Mouse (Mus musculus): ENCODE results near the gene S100a1. TPM values are rescaled to one million over a fixed set of nuclear protein-coding genes. Genes with fewer than 3 reads are reported as not detected.

Gene S100a1
- polyA plus RNA-seq, 1 experiment = 771 TPM

DNA sequence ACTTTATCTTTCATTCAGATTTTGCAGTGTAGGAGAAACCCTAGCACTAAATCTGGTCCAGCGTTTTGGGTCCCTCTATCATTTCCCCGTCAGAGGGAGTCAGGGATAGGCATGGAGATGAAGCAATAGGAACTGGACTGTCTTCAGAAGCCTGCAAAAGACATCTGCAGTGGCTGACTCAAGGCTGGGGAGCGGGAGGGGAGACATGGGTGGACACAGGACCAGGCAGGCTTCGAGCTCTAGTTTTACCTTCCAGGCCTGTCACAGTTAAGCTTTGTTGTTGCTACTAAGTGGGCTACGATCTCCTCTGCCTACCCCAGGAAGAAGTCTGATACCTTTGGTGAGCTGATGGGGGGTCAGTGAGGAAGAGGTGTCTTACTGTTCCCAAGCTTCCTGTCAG, 1.9 kb downstream of the S100a1 start:
- TF ChIP-seq POLR2A (IDR thresholded peaks at IDR 0.05; ENCODE audit: low read depth, low read length) (no peak), CTCF (conservative IDR thresholded peaks at IDR 0.05; ENCODE audit: insufficient read depth, insufficient read length, low read depth, low read length) (no peak)
- H3K27me3 ChIP-seq (replicated peaks; ENCODE audit: control insufficient read depth, insufficient read depth, low read length) = no peaks in the 10 kb centered on the region
- no peak overlapping the region for H3K27ac ChIP-seq (ENCODE audit: insufficient read depth, low read depth, low read length)
- DNase-seq = no peak
- H3K4me1 ChIP-seq (ENCODE audit: control insufficient read depth, insufficient read depth, low read length) = peaks cover 8% of the 10 kb centered on the region; the same call in 1 of the 2 replicates
- 87% methylated on average over 5 of the region's 5 CpGs for WGBS
- no peak overlapping the region for H3K4me3 ChIP-seq (ENCODE audit: insufficient read depth, low read depth, low read length)
- H3K36me3 ChIP-seq (ENCODE audit: control insufficient read depth, insufficient read depth, low read length) = no peaks in the 10 kb centered on the region

DNA sequence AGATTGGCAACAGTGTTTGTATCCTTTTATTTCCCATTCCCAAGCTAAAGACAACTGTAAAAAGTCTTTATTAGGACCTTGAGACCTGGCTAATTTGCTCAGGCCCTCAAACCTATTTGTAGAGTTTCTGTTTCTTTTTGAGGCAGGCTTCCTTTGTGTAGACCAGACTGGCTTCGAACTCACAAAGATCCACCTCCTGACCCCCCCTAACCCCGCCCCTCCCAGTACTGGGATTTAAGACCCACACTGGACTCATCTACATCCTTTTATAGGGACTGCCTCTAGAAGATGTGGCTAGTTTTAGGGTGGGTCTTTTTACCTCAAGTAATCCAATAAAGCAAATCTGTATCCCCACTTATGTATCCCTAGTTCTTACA, 4.5 kb downstream of the S100a1 start:
- Histone ChIP-seq H3K27ac (ENCODE audit: insufficient read depth, low read depth, low read length) (peak overlapping the region; percentile 62), H3K36me3 (ENCODE audit: control insufficient read depth, insufficient read depth, low read length) (peaks cover 3% of the 10 kb centered on the region), H3K27me3 (replicated peaks; ENCODE audit: control insufficient read depth, insufficient read depth, low read length) (no peaks in the 10 kb centered on the region), H3K4me3 (ENCODE audit: insufficient read depth, low read depth, low read length) (no peak overlapping the region), H3K4me1 (ENCODE audit: control insufficient read depth, insufficient read depth, low read length) (peaks cover 19% of the 10 kb centered on the region; the same call in 1 of the 2 replicates)
- TF ChIP-seq CTCF (conservative IDR thresholded peaks at IDR 0.05; ENCODE audit: insufficient read depth, insufficient read length, low read depth, low read length) (no peak), POLR2A (IDR thresholded peaks at IDR 0.05; ENCODE audit: low read depth, low read length) (no peak)
- WGBS = 6% methylated on average over 2 of the region's 2 CpGs
- DNase-seq = no peak

- under 1% methylated on average over 66 of the region's 66 CpGs for WGBS
- no peaks in the 10 kb centered on the region for H3K27me3 ChIP-seq (replicated peaks; ENCODE audit: control insufficient read depth, insufficient read depth, low read length)
- no peak for TF ChIP-seq CTCF (conservative IDR thresholded peaks at IDR 0.05; ENCODE audit: insufficient read depth, insufficient read length, low read depth, low read length)
- peak; percentile 36 for TF ChIP-seq POLR2A (IDR thresholded peaks at IDR 0.05; ENCODE audit: low read depth, low read length)
- peaks cover 3% of the 10 kb centered on the region for H3K36me3 ChIP-seq (ENCODE audit: control insufficient read depth, insufficient read depth, low read length)
- peak within 1 kb of the TSS; percentile 90 for H3K27ac ChIP-seq (ENCODE audit: insufficient read depth, low read depth, low read length)
- H3K4me1 ChIP-seq (ENCODE audit: control insufficient read depth, insufficient read depth, low read length) = peaks cover 19% of the 10 kb centered on the region; the same call in 1 of the 2 replicates
- peak within 1 kb of the TSS; percentile 97 for H3K4me3 ChIP-seq (ENCODE audit: insufficient read depth, low read depth, low read length)
- DNase-seq = peak; percentile 100
Observed at GRCm38 (mm10) chr3:90508950-90509746, 5.0 kb downstream of the S100a1 start, which contains the start of gene Chtop. Gene Chtop (minus strand): TSS chr3:90509498.

- TF ChIP-seq POLR2A (IDR thresholded peaks at IDR 0.05; ENCODE audit: low read depth, low read length) (no peak), CTCF (conservative IDR thresholded peaks at IDR 0.05; ENCODE audit: insufficient read depth, insufficient read length, low read depth, low read length) (no peak)
- Histone ChIP-seq H3K27me3 (replicated peaks; ENCODE audit: control insufficient read depth, insufficient read depth, low read length) (no peaks in the 10 kb centered on the region), H3K27ac (ENCODE audit: insufficient read depth, low read depth, low read length) (peak overlapping the region; percentile 86), H3K36me3 (ENCODE audit: control insufficient read depth, insufficient read depth, low read length) (peaks cover 4% of the 10 kb centered on the region), H3K4me1 (ENCODE audit: control insufficient read depth, insufficient read depth, low read length) (peaks cover 19% of the 10 kb centered on the region; the same call in 1 of the 2 replicates), H3K4me3 (ENCODE audit: insufficient read depth, low read depth, low read length) (peak overlapping the region; percentile 97)
- 2% methylated on average over 20 of the region's 20 CpGs for WGBS
- no peak for DNase-seq
Observed at GRCm38 (mm10) chr3:90508287-90508949, 5.8 kb downstream of the S100a1 start.

GRCm38 (mm10) chr3:90506362-90506761, 7.8 kb downstream of the S100a1 start:
- TF ChIP-seq POLR2A (IDR thresholded peaks at IDR 0.05; ENCODE audit: low read depth, low read length) (no peak), CTCF (conservative IDR thresholded peaks at IDR 0.05; ENCODE audit: insufficient read depth, insufficient read length, low read depth, low read length) (no peak)
- Histone ChIP-seq H3K4me1 (ENCODE audit: control insufficient read depth, insufficient read depth, low read length) (peaks cover 19% of the 10 kb centered on the region; the same call in 1 of the 2 replicates), H3K36me3 (ENCODE audit: control insufficient read depth, insufficient read depth, low read length) (peaks cover 20% of the 10 kb centered on the region), H3K4me3 (ENCODE audit: insufficient read depth, low read depth, low read length) (no peak overlapping the region), H3K27ac (ENCODE audit: insufficient read depth, low read depth, low read length) (peak overlapping the region; percentile 69; the same call in 1 of the 2 replicates), H3K27me3 (replicated peaks; ENCODE audit: control insufficient read depth, insufficient read depth, low read length) (no peaks in the 10 kb centered on the region)
- WGBS = 31% methylated on average over 3 of the region's 3 CpGs
- peak; percentile 28 for DNase-seq

GRCm38 (mm10) chr3:90505216-90505615, 9.0 kb downstream of the S100a1 start:
- H3K36me3 ChIP-seq (ENCODE audit: control insufficient read depth, insufficient read depth, low read length) = peaks cover 22% of the 10 kb centered on the region
- H3K4me1 ChIP-seq (ENCODE audit: control insufficient read depth, insufficient read depth, low read length) = peaks cover 19% of the 10 kb centered on the region; the same call in 1 of the 2 replicates
- 84% methylated on average over 5 of the region's 5 CpGs for WGBS
- H3K4me3 ChIP-seq (ENCODE audit: insufficient read depth, low read depth, low read length) = no peak overlapping the region
- DNase-seq = no peak
- no peak overlapping the region for H3K27ac ChIP-seq (ENCODE audit: insufficient read depth, low read depth, low read length)
- TF ChIP-seq CTCF (conservative IDR thresholded peaks at IDR 0.05; ENCODE audit: insufficient read depth, insufficient read length, low read depth, low read length) (no peak), POLR2A (IDR thresholded peaks at IDR 0.05; ENCODE audit: low read depth, low read length) (no peak)
- no peaks in the 10 kb centered on the region for H3K27me3 ChIP-seq (replicated peaks; ENCODE audit: control insufficient read depth, insufficient read depth, low read length)

GRCm38 (mm10) chr3:90503444-90503843, 10.7 kb downstream of the S100a1 start:
- Histone ChIP-seq H3K36me3 (ENCODE audit: control insufficient read depth, insufficient read depth, low read length) (peaks cover 27% of the 10 kb centered on the region), H3K27ac (ENCODE audit: insufficient read depth, low read depth, low read length) (no peak overlapping the region), H3K27me3 (replicated peaks; ENCODE audit: control insufficient read depth, insufficient read depth, low read length) (no peaks in the 10 kb centered on the region), H3K4me1 (ENCODE audit: control insufficient read depth, insufficient read depth, low read length) (peaks cover 19% of the 10 kb centered on the region; the same call in 1 of the 2 replicates), H3K4me3 (ENCODE audit: insufficient read depth, low read depth, low read length) (no peak overlapping the region)
- no peak for DNase-seq
- WGBS = 87% methylated on average over 4 of the region's 4 CpGs
- TF ChIP-seq CTCF (conservative IDR thresholded peaks at IDR 0.05; ENCODE audit: insufficient read depth, insufficient read length, low read depth, low read length) = no peak
- no peak for TF ChIP-seq POLR2A (IDR thresholded peaks at IDR 0.05; ENCODE audit: low read depth, low read length)

Measured in kidney, adult 2 months (tissue).